Mouse (Mus musculus) liver, adult 2 months (tissue): ENCODE measurements around the gene Dmxl2. TPM values are rescaled to one million over a fixed set of nuclear protein-coding genes. Genes with fewer than 3 reads are reported as not detected.

Experiments
- DNase-seq: peaks from one replicate; pipeline ENCODE4 v3.0.0-alpha.2; 2011; ENCODE audit warnings: low read depth, low spot score; ENCODE audit errors: extremely low read depth
- H3K27ac ChIP-seq: fragments of 200-500 bp; replicated peaks from 2 replicates; pipeline ENCODE4 v1.5.1; 2012; ENCODE audit warnings: low read depth, mild to moderate bottlenecking, control low read depth, inconsistent platforms, low read length; ENCODE audit not compliant: insufficient read depth
- H3K27me3 ChIP-seq: fragments of 200-500 bp; 2 replicates; pipeline ENCODE4 v1.6.1; 2012; ENCODE audit warnings: mild to moderate bottlenecking, moderate library complexity, low read length, inconsistent platforms; ENCODE audit not compliant: control insufficient read depth, insufficient read depth
- H3K36me3 ChIP-seq: fragments of 200-500 bp; 2 replicates; pipeline ENCODE4 v1.6.1; 2012; ENCODE audit warnings: low read length, inconsistent platforms; ENCODE audit not compliant: control insufficient read depth, insufficient read depth
- H3K4me1 ChIP-seq: fragments of 200-500 bp; 2 replicates; pipeline ENCODE4 v1.6.1; 2011; ENCODE audit warnings: low read length; ENCODE audit not compliant: control insufficient read depth, insufficient read depth
- H3K4me3 ChIP-seq: fragments of 200-500 bp; 2 replicates; pipeline ENCODE4 v1.5.1; 2011; ENCODE audit warnings: low read depth, mild to moderate bottlenecking, control low read depth, low read length, moderate library complexity; ENCODE audit not compliant: insufficient read depth
- H3K79me2 ChIP-seq: fragments of 200-500 bp; 2 replicates; pipeline ENCODE4 v1.6.1; 2012; ENCODE audit warnings: inconsistent platforms, mild to moderate bottlenecking, low read length, moderate library complexity; ENCODE audit not compliant: control insufficient read depth, insufficient read depth
- H3K9ac ChIP-seq: fragments of 200-500 bp; 2 replicates; pipeline ENCODE4 v1.6.1; 2012; ENCODE audit warnings: low read depth, mild to moderate bottlenecking, control low read depth, inconsistent platforms, low read length
- CTCF ChIP-seq: fragments of 200-500 bp; IDR thresholded peaks from 2 replicates; pipeline ENCODE4 v1.5.1; 2011; ENCODE audit warnings: low read depth, low read length, control low read depth
- POLR2A ChIP-seq: fragments of 200-500 bp; IDR thresholded peaks from 2 replicates; pipeline ENCODE4 v1.6.1; 2011; ENCODE audit warnings: low read length, control low read depth; ENCODE audit not compliant: insufficient read depth; ENCODE audit errors: extremely low read depth
- WGBS: fragments of 180-500 bp; shearing (Covaris S2); methylation state at CpG from one replicate; pipeline ENCODE4 v1.1.7; 2018; 5-methylcytosine and 5-hydroxymethylcytosine counted together
- polyA plus RNA-seq: library from polyadenylated mRNA; depleted of rRNA; stranded (reverse); fragments of >200 nt; gene quantifications from 2 replicates; pipeline ENCODE4 v1.2.3, GENCODE M21; 2012
- total RNA-seq: library from RNA; depleted of rRNA; stranded (reverse); fragments of >200 nt; gene quantifications from 2 replicates; pipeline ENCODE4 v1.2.3, GENCODE M21; 2014

Gene Dmxl2
- total and polyA plus RNA-seq, 2 experiments = 3.6 to 20.7 TPM

- Histone ChIP-seq H3K4me1 (no peaks in the 10 kb centered on the region), H3K36me3 (peaks cover 9% of the 10 kb centered on the region), H3K27ac (no peak overlapping the region), H3K9ac (no peak overlapping the region), H3K27me3 (no peaks in the 10 kb centered on the region), H3K79me2 (peaks cover 3% of the 10 kb centered on the region; the same call in 1 of the 2 replicates), H3K4me3 (no peak overlapping the region)
- TF ChIP-seq CTCF = no peak
- no peak for TF ChIP-seq POLR2A
- WGBS = 100% methylated on average over 1 of the region's 1 CpGs
- no peak for DNase-seq
These were observed 22.4 kb downstream of the Dmxl2 start for GRCm38 (mm10) chr9:54479054-54479453.

- peaks cover 3% of the 10 kb centered on the region; the same call in 1 of the 2 replicates for H3K79me2 ChIP-seq
- WGBS = 72% methylated on average over 3 of the region's 3 CpGs
- no peak for TF ChIP-seq POLR2A
- TF ChIP-seq CTCF = no peak
- no peak overlapping the region for H3K4me3 ChIP-seq
- H3K4me1 ChIP-seq = no peaks in the 10 kb centered on the region
- H3K27ac ChIP-seq = no peak overlapping the region
- DNase-seq = no peak
- no peaks in the 10 kb centered on the region for H3K27me3 ChIP-seq
- H3K9ac ChIP-seq = no peak overlapping the region
- peaks cover 9% of the 10 kb centered on the region for H3K36me3 ChIP-seq
These were observed 23.3 kb downstream of the Dmxl2 start for GRCm38 (mm10) chr9:54478117-54478516.

GRCm38 (mm10) chr9:54474546-54474945 lies 26.9 kb downstream of the Dmxl2 start:
- no peak overlapping the region for H3K27ac ChIP-seq
- H3K4me3 ChIP-seq = no peak overlapping the region
- WGBS = 86% methylated on average over 5 of the region's 5 CpGs
- H3K9ac ChIP-seq = no peak overlapping the region
- no peak for DNase-seq
- TF ChIP-seq POLR2A (no peak), CTCF (no peak)
- peaks cover 18% of the 10 kb centered on the region; the same call in 1 of the 2 replicates for H3K36me3 ChIP-seq
- peaks cover 3% of the 10 kb centered on the region; the same call in 1 of the 2 replicates for H3K79me2 ChIP-seq
- H3K4me1 ChIP-seq = no peaks in the 10 kb centered on the region
- H3K27me3 ChIP-seq = no peaks in the 10 kb centered on the region

DNA sequence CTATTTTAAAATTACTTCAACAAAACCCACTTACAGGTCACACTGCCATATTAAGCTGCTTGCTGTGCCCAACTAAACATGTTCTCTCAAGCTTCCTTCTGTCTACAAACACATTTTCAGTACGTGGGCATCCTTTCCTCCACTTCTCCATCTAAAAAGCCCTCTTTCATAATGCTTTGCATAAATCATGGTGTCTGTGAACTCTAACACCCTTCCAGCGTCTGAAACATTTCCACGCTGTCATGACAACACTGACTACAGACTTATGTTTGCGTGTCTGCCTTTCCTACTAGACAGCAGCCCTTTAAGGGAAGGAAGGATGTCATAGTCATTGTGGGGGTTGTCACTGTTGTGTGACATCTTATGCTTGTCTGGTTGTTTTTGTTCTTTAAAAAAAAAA lies 27.4 kb downstream of the Dmxl2 start:
- no peak for DNase-seq
- peaks cover 21% of the 10 kb centered on the region for H3K36me3 ChIP-seq
- TF ChIP-seq CTCF (no peak), POLR2A (no peak)
- no peak overlapping the region for H3K4me3 ChIP-seq
- H3K79me2 ChIP-seq = peaks cover 3% of the 10 kb centered on the region; the same call in 1 of the 2 replicates
- H3K4me1 ChIP-seq = no peaks in the 10 kb centered on the region
- H3K27ac ChIP-seq = no peak overlapping the region
- H3K9ac ChIP-seq = no peak overlapping the region
- no peaks in the 10 kb centered on the region for H3K27me3 ChIP-seq
- WGBS = 83% methylated on average over 4 of the region's 4 CpGs

GRCm38 (mm10) chr9:54472784-54473183 lies 28.6 kb downstream of the Dmxl2 start:
- TF ChIP-seq CTCF = no peak
- Histone ChIP-seq H3K4me3 (no peak overlapping the region), H3K36me3 (peaks cover 21% of the 10 kb centered on the region), H3K27ac (no peak overlapping the region), H3K9ac (no peak overlapping the region), H3K27me3 (no peaks in the 10 kb centered on the region), H3K79me2 (no peaks in the 10 kb centered on the region), H3K4me1 (no peaks in the 10 kb centered on the region)
- 73% methylated on average over 3 of the region's 3 CpGs for WGBS
- DNase-seq = no peak

DNA sequence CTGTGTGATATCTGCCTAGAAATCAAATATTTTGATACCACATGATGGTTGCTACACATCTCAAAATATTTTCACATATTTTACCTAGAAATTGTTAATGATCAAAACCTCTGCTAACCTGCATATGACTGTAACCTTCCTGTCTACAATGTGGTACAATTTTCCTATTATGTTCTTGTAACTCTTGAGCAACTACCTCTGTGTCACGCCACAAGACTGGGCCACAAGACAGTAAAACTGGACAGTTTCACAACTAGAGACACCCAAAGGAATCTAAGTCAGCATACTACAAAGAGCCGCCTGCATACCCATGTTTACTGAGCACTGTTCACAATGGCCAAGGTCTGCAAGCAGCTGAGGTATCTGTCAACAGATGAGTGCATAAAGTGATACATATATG lies 32.1 kb downstream of the Dmxl2 start:
- Histone ChIP-seq H3K36me3 (peaks cover 25% of the 10 kb centered on the region), H3K79me2 (no peaks in the 10 kb centered on the region), H3K4me1 (no peaks in the 10 kb centered on the region), H3K27me3 (no peaks in the 10 kb centered on the region), H3K9ac (no peak overlapping the region), H3K27ac (no peak overlapping the region), H3K4me3 (no peak overlapping the region)
- 84% methylated on average over 2 of the region's 2 CpGs for WGBS
- no peak for DNase-seq
- TF ChIP-seq CTCF (no peak), POLR2A (no peak)
